Mouse (Mus musculus): ENCODE results near the gene Crip3. TPM values are rescaled to one million over a fixed set of nuclear protein-coding genes. Genes with fewer than 3 reads are reported as not detected.

Gene Crip3
- total RNA-seq (2022), result 1 to 10 TPM in 1 of 4 experiments, under 1 TPM in 3; 0.54 to 1.0 (median 0.88) TPM

DNA sequence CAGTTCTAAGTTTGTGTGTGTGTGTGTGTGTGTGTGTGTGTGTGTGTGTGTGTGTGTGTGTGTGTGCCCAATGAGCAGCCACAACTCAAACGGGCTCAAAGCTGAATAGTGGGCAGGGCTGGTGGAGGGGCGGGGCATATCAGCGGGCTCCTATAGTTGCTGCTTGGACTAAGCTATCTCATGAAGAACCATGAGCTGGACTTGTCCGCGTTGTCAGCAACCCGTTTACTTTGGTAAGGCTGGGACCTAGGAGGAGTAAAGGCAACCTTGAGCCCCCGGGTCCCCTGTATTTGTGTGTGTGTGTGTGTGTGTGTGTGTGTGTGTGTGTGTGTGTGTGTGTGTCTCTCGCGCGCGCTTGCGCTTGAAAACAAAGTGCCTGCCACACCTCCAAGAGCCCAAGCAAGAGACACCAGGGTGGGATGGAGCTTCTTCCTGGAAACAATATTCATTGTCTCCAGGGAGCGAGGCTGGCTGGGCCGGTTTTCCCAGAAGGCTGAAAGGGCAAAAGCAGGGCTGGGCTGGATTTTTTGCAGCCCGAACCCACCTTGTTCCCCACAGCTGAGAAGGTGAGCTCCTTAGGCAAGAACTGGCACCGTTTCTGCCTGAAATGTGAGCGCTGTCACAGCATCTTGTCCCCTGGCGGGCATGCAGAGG, at the start of gene Crip3:
TSS of gene Crip3 (plus strand) at position 166 of the 654 bp plus-strand sequence.
- no peak for DNase-seq (ENCODE audit: low spot score)

DNA sequence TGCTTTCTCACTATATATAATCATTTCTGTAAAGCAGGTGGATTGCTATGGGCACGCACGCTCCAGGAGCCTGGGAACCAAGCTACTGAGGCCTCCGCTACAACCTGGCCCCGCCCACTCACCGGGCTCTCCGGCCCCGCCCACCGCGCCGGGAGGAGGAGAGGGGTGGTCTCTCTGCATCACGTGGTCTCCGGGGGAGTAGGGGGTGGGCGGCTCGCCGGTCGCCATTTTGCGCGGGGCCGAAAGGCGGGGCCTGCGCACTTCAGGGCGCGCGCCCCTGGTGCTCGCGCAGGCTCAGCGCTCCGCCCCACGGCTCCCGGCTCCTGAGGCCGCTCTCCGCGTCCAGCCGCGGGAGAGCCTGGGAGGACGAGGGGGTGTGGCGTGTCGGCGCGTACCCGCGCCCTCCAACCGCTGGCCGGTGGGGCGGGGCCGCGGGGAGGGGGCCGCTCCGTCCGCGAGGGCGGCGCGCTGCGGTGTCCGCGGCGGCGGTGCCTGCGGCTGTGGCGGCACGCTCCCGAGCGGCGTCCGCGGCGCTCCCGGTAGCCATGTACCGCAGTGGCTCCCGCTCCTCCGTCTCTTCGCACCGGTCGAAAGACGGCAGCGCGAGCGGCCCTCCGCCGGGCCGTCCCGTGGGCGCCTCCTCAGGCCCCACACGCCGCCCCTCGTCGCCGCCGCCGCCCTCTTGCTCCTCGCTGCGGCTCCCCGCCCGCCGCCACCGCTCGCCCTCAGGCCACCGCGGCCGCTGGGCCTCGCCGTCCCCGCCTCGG, 45.2 kb upstream of the Crip3 start, which contains the start of gene Zfp318:
TSS of gene Zfp318 (plus strand) at position 438 of the 767 bp plus-strand sequence.
- DNase-seq (ENCODE audit: low spot score), result peak; percentile 96

DNA sequence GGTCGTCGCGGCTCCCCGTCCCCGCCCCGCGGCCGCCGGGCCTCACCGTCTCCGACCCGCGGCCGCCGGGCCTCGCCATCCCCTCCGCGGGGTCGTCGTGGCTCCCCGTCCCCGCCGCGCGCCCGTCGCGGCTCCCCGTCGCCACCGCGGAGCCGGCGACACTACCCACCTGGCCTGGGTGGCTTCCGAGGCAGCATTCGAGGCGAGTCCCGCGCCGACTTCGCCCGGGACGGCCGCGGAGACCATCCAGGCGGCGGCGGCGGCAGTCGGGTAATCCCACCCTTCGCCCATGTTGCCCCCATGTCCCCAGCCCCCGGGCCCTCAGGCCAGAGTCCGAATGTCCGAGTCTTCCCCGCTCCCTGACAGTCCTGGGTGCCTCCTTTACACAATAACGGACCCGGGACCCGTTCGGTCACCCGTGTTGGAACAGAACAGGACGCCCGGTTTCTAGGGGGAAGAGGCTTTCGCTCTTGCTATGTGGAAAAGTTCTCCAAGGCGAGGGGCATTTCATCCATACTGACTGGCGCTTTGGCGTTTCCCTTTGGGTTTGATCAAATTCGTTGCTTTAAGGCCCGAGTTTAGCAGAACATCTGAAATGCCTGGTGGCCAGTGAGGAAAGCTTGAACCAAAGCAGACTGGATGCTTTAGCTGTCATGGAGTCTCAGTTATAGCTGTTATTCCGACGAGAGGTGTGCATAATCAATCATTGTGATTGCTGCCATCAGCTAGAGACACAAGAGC, 44.5 kb upstream of the Crip3 start:
- no peak for DNase-seq (ENCODE audit: low spot score)

DNA sequence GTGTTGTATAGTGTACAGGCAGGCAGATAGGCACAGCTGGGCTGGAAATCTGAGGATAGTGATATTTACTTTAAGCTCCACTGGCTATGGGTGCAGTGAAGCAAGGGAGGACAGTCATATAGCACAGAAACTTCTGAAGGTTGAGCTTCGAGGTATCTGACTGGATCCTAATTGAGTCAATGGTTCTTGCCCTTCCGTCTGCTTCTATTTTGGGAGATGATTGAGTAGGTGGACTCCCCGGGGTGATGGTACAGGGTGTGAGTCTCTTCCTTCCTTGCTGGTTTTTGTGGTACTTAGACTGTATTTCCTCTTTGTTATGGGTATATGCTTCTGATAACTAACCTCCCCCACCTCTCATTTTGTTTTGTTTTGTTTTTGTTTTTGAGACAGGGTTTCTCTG, 40.5 kb upstream of the Crip3 start:
- no peak for DNase-seq (ENCODE audit: low spot score)

DNA sequence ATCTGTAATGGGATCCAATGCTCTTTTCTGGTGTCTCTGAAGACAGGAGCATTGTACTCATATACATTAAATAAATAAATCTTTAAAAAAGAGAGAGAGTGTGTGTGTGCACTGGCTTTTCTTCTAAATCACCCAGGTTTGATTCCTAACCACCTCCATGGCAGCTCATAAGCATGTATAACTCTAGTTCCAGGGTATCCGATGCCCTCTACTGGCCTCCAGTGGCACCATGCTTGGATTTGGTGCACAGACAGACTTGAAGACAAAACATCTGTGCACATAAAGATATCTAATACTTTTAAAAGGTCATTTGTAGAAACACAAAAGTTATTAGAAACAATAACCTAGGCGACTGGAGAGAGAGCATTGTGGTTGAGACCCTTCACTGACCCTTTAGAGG, 35.7 kb upstream of the Crip3 start:
- DNase-seq (ENCODE audit: low spot score), result no peak

DNA sequence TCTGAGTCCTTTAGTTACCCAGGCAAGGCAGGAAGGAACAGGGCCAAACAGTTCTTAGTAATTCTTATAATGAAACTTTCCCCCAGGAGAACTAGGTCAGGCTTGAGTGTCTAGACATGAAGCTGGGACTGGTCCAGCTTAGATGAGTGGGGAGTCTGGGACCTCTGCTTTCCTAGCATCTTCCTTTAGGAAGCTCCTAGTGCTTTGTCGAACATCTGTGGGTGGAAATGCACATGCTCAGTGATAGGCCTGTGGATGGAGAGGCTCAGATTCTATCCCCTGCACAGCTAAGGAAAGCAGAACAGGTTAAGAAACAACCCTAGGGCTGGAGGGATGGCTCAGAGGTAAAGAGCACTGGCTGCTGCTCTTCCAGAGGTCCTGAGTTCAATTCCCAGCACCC, 34.1 kb upstream of the Crip3 start:
- DNase-seq (ENCODE audit: low spot score), result no peak

DNA sequence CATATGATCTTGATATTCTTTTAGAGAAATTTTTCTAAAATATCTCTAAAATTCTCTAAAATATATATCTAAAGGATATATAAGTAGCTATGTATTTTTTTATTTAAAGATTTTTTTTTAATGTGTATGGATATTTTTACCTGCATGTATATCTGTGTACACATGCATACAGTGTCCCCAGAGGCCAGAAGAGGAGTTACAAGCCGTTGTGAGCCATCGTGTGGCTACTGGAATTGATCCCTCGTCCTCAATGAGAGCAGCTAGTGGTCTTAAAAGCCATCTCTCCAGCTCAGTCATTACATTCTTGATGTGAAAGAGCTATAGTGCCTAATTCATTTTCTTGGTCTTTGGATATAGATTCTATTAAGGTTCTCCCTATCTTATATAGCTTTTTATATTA, 20.2 kb upstream of the Crip3 start:
- DNase-seq (ENCODE audit: low spot score), result no peak

DNA sequence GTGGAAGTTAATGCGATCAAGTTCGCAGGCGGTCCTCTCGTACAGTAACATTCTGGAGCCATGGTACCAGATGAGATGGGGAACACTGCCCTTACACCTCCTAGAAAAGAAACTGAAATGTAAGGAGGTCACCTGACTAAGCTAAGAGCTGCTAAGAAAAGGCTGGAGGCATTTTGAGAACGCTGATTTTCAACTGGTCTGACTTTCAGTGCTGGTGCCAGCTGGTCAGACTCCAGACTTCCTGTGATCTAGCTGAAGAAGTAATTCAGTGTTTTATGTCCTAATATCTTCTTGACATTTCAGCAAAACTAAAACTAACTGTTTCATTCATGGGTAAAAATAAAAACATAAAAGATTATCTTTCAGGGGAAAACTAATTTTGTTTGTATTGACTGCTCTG, 10.1 kb upstream of the Crip3 start:
- peak; percentile 22 for DNase-seq (ENCODE audit: low spot score)

DNA sequence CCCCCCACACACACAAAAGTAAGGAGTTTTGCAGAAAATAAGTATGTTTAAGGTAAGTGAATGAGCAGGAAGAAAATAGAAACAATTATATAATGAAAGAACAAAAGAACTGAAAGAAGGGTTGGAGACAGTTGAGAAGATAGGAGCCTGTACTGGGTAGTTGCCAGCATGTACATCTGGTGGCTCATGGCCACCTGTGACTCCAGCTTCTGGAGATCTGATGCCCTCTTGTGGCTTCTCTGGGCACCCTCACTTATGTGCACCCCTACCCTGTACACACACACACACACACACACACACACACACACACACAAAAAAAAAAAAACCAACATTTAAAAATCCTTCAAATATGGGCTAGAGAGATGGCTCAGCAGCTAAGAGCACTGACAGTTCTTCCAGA, 9.0 kb upstream of the Crip3 start:
- no peak for DNase-seq (ENCODE audit: low spot score)

DNA sequence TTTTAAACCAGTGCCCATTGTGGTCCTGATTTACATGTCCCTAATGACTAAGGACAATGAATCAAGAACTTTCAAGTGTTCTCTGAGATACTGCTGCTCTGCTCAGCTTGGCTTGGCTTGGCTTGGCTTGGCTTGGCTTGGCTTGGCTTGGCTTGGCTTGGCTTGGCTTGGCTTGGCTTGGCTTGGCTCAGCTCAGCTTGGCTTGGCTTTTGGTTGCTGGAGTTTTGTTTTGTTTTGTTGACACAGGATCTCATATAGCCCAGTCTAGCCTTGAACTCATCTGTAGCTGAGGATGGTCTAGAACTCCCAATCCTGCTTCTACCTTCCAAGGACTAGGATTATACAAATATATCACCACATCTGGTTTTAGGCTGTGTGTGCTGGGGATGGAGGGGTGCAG, 2.2 kb upstream of the Crip3 start:
- DNase-seq (ENCODE audit: low spot score), result peak; percentile 22

DNA sequence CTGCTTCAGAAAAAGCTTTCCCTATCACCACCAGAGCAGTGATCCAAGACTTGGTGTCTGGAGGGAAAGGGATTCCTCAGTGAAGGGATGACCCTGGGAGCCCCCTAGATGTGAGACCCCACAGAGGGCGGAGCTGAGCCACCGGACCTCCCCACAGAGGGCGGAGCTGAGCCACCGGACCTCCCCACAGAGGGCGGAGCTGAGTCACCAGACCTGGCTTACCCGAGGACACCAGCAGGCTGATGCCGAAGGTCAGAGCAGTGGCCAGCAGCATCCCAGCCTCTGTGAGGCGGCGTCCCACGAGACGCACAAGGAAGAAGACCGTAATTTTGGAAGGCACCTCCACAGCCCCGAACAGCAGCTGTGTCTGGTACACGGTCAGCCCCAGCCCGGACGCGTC, 4.9 kb downstream of the Crip3 start:
- no peak for DNase-seq (ENCODE audit: low spot score)

DNA sequence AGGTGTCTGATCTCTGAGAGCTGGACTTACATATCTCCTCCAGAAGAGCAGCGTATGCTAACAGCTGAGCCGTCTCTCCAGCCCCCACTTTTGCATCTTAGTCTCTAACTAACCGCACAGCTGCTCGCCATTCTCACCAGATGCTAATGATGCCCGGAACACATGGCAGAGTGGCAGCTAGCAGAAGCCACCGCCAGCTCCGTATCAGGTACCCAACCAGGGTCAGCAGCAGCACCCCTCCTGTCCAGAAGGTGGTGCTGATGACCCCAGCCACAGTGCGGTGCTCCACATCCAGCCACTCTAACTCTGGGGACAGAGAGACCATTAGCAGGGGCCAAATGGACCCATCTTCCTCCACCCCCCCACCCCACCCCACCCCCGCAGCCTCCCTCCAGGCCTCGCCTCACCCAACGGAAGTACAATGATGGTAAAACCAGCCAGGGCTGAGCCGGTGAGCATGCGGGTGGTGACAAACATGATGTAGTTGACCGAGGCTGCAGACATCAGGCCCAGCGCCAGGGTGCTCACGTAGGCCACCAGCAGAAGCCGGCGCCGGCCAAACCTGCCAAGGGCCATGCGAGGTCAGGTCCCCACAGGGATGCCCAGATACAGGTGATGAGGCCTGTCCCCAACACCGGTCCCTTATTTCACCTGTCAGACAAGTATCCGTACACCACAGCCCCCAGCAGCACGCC, 8.1 kb downstream of the Crip3 start:
- DNase-seq (ENCODE audit: low spot score), result no peak

DNA sequence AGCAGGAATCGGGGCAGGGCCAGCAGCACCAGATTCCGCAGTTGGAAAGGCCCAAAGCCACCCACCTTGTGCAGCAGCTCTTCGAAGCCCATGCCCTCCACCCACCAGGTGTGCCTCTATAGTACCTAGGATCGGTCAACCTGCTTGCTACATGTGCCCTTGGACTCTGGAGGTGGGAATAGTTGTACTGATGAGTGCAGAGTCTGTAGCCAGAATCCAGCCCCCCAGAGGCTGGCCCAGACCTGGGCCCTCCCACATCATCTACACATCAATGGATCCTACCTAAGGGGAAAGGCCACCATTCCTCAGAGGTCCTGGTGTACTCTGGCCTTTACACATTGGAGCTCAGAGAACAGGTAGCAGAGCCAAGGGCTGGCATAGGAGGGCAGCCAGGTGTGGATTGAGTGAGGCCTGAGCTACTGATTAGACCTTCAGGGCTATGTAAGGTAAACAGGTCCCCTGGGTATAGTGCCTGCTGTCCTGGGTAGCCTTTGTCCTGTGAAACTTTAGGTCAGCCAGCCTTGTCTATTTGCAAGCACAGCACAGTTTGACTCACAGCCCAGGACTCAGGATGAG, 9.7 kb downstream of the Crip3 start, which contains the start of gene Slc22a7:
TSS of gene Slc22a7 (minus strand) at position 160 of the 576 bp plus-strand sequence.
- no peak for DNase-seq (ENCODE audit: low spot score)

DNA sequence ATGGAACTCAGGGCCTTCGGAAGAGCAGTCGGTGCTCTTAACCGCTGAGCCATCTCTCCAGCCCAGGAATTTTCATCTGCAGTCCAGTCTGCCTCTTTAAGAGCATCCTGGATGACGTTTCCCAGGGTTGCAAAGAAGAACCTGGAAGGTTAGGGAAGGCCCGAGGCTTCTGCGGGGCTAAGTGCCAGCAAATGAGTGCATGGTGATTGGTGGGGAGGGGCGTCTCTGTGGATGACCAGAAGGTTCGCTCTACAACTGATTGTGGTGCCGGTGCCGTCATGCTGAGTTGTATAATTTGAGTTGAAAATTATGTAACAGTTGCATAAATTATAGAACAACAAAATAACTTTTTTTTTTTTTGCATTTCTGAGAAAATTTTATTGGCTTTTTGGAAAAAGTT, 10.4 kb downstream of the Crip3 start:
- DNase-seq (ENCODE audit: low spot score), result no peak

DNA sequence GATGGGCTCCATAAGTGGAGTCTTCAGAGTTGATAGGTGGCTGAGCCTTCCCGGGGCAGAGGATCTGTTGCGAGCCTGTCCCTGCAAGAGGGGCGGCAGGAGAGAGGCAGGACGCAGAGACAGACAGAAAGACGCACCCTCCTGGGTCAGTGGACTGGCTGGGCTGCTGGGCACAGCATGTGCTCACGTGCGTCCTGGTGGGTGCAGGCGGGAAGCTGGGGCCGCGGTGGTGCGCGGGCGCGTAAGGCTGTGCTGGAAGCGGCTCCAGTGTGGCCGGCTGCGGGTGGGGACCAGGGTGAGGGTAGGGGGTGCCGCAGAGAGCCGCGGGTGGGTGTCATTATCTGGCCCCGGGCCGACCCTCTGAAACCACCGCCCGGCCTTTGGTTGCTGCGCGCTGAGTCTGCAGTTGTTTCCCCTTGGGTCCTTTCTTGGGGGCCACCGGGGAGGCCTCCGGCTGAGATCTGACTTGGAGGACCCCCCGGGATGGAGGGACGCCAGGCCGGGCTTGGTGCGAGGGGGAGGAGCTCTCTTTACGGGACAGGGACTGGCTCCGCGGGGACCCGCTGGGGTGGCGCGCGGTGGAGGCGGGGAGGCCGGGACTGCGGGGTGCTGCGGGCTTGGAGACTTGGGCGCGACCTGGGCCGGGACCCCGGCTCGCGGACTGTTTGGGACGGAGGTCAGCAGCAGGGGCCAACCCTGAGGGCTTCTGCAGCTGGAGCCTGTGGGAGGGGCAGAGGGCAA, 16.3 kb downstream of the Crip3 start:
- DNase-seq (ENCODE audit: low spot score), result no peak

DNA sequence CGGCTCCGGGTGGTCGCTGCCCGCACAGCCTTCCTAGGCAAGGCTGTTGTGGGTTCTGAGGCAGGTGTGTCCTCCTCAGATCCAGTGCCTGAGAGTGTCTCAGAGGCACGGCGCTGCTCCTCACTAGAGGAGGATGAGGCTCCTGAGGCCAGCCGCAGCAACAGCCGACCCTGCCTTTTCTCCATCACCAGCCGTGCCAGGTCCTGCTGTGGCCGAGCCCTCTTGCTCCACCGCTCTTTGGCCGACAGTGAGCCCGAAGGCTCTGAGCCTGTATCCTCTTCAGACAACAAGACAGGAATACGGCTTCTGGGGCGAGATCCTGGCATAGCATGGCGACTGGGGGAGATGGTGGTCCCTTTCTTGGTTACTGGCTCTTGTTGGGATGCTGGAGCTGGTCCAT, 17.5 kb downstream of the Crip3 start:
- no peak for DNase-seq (ENCODE audit: low spot score)

DNA sequence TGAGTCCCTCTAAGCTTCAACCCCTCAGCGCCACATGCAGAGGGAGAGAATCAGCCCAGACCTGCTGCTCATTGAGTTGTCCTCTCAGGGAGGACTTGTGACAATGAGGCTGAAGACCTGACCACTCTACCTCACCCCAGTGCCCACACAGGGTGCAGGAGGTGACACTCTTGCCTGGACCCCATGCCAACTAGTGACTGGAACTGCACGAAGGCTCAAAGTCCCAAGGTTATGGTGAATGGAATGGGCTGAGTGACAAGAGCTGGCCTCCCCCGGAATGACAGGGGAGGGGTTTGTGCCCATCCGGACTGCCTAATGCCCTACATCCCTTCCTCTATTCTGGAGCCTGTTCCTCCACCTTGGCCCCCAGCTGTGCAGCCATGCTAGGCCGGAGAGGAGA, 24.0 kb downstream of the Crip3 start:
- no peak for DNase-seq (ENCODE audit: low spot score)

DNA sequence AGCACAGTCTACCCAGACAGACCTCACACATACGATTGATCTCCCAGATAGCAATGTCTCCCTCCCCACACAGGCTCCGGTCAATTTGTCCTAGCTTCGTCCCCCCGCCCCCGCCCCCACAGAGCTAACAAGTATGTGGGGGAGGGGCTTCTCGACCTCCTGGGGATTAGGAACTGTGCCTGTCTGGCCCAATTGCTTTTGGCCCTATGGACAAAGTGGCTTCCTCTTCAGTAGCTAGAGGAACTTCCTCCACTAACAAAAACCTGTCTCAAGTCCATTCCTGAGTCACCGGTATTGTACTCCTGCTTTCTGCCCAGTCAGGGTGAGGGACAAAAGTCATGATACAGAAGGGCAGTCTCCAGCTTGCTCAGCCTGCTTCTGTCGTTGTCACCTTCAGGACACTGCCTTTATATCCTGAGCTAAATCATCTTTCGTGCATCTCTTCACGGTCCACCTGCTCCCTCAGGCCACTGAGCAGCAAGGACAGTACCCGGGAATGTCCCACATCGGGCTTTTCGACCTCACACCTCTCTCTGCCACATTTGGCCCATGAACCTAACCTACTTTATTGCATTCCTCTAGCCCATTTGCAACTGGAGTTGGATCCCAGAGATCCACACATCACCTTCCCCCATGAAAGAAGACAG, 24.7 kb downstream of the Crip3 start:
- no peak for DNase-seq (ENCODE audit: low spot score)

DNA sequence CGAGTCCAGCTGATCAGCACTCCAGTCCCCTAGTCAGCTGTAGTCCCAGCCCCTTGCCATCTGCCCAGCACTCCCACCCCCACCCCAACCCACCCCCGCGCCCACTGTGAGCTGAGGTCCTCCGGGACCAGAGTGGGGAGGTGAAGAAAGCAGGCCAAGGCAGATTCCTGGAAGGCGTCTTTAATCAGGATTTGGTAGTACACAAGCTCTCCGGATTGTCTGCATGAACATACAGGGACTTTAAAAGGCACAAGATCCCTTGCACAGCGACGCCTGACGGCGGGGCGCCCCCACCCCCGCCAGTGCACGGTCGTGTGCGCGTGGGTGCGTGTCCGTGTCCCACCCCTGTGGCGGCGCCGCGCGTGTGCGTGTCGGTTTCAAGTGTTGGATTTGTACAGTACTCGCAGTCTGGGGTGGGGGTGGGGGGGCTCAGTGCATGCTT, 25.3 kb downstream of the Crip3 start:
- no peak for DNase-seq (ENCODE audit: low spot score)

DNA sequence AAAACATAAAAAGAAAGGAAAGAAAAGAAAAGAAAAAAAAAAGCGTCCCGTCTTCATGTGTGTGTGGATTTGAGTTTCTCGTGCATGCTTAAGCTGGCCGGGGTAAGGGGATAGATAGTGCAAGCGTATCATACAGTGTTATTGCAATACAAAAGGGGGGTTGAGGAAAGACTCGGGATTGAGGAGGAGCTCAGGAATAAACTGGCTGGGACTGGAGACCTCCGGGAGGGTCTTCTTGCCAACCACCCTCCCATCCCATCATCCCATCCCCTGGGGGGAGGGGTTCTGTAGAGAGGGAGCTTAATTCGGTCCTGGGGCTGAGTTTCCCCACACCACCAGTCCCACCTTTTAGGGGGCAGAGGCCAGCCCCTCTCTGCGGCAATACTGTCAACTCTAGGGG, 25.8 kb downstream of the Crip3 start:
- DNase-seq (ENCODE audit: low spot score), result no peak

All from heart, adult 8-10 months (tissue).